Mouse (Mus musculus) left cerebral cortex, postnatal 36 days (tissue): Measurements from ENCODE around the gene Vmn1r61. TPM values are rescaled to one million over a fixed set of nuclear protein-coding genes. Genes with fewer than 3 reads are reported as not detected.

Experiments used
- DNase-seq, 2 experiments: peaks; one replicate each; pipeline ENCODE4 v3.0.0; 2021 to 2022; ENCODE audit warnings: low spot score in 2 of 2, mixed read lengths in 1 of 2
- intact Hi-C: fragments of 180-260 bp; cut with DNase I; formaldehyde crosslinking; loops from one replicate; pipeline ENCODE4 v1.15.1; 2025
- total RNA-seq, 2 experiments: library from RNA; stranded (reverse); gene quantifications; 2 replicates each; pipeline ENCODE4 v1.2.3; 2021

Vmn1r61 gene
- total RNA-seq = not detected

- no peak for DNase-seq
- intact Hi-C loops = no loop called here
These were observed at the start of gene Vmn1r61 for GRCm38 (mm10) chr7:5613195-5613594. Gene Vmn1r61, minus strand, starts transcription at chr7:5613295.

Other genes starting within 250 kb of the Vmn1r61 start
- gene Vmn1r58, start 199.9 kb downstream of the Vmn1r61 start, total RNA-seq = not detected
- gene Vmn1r59, start 156.5 kb downstream of the Vmn1r61 start, total RNA-seq = not detected
- gene Vmn2r28, start 119.3 kb downstream of the Vmn1r61 start, total RNA-seq = not detected
- not detected for gene Vmn1r60, start 66.0 kb downstream of the Vmn1r61 start, total RNA-seq
- gene Vmn1r62, start 60.3 kb upstream of the Vmn1r61 start, total RNA-seq = not detected
- gene Vmn1r63, start 192.2 kb upstream of the Vmn1r61 start, total RNA-seq = not detected